Mouse (Mus musculus): ENCODE data around the gene Loxl3.
A peak's percentile ranks its signal among the peaks of the same experiment; 100 is the strongest.

Loxl3 gene

DNA sequence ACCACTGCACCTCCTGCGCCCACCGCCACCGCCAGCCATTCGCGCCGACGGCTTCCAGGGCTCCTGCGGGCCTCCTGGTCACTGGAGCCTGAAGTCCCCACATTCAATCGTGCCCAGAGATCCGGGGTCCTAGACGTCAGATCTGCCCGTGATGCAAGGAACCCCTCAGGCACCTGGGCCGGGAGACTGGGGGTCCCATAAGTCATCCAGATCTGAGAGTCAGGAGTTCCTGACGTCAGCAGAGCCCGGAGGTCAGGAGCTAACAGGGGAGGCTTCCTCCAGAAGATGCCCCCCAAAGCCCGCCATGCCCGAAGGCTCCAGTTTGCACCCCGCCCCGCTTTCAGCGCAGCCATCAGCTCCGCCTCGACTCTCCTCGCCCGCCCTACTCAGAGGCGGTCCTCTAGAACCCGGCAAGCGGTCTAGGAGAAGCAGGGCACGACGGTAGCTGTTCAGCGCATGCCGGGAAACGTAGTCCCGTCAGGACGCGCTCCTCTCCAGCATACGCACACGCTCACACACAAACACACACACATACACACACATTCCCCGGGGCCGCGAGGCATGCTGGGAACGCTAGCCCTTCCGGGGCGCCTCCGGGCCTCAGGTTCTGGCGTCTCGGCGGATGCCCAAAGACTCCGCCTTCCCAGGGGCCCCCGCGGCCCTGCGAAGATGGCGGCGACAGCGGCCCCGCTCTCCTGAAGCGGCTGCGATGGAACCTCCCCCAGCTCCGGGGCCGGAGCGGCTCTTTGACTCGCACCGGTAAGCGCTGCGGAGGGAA, 20.3 kb downstream of the Loxl3 start, which contains the start of gene Aup1:
TSS of gene Aup1 (plus strand) at position 448 of the 778 bp plus-strand sequence.
- DNase-seq (ENCODE audit: low spot score): peak; percentile 98

DNA sequence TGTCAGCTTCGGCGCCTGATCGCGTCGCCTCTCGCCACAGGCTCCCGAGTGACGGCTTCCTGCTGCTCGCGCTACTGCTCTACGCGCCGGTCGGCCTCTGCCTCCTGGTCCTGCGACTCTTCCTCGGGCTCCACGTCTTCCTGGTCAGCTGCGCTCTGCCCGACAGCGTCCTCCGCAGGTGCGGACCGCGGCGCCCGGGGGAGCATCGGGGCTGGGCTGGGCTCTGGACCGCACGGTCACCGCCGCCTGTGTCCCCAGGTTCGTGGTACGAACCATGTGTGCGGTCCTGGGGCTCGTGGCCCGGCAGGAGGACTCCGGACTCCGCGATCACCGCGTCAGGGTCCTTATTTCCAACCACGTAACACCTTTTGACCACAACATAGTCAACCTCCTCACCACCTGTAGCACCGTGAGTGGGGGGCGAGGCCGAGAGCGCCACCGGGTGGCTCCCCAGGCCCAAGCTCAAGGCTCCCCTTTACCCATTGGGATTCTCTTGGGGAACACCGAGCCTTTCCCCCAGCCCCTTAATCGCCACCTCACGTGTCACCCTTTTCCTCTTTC, 21.0 kb downstream of the Loxl3 start, which contains the start of gene Htra2:
TSS of gene Htra2 (minus strand) at position 403 of the 561 bp plus-strand sequence.
- DNase-seq (ENCODE audit: low spot score): peak; percentile 66

DNA sequence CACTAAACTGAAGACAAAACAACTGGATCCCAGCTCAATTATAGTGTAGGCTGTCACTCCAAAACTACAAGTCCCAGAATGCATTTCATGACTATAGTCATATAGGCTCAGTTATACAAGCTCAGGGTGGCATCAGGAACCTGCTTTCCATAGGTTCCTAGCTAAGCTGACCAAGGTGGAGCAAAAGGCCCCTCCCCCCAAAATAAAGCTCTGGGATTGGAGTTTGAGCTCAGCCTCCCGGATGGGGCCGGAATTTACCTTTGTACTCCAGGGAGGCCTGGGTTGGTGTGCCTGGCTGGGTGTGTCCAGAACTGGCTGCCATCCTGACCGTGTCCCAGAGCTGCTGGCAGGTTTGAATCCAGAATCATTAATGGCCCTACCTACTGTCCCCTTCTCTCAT, 23.8 kb downstream of the Loxl3 start, which contains the start of gene Dqx1:
TSS of gene Dqx1 (plus strand) at position 55 of the 400 bp plus-strand sequence.
- no peak for DNase-seq (ENCODE audit: low spot score)

DNA sequence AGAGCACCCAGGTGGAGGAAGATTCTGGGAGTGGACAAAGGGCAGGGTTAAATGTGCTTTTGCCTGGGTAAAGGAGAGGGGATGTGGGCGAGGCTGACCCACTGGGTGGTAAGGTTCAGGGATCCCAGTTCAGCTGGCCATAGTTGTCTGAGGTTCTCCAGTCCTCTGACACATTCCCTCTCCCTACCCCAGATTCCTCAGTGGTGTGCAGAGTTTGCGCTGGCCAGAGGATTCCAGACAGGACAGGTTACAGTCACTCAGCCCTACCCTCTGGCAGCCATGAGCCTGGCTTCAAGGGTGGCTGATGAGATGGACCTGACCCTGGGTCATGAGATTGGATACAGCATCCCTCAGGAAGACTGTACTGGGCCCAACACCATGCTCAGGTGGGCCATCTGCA, 24.8 kb downstream of the Loxl3 start:
- DNase-seq (ENCODE audit: low spot score): no peak

DNA sequence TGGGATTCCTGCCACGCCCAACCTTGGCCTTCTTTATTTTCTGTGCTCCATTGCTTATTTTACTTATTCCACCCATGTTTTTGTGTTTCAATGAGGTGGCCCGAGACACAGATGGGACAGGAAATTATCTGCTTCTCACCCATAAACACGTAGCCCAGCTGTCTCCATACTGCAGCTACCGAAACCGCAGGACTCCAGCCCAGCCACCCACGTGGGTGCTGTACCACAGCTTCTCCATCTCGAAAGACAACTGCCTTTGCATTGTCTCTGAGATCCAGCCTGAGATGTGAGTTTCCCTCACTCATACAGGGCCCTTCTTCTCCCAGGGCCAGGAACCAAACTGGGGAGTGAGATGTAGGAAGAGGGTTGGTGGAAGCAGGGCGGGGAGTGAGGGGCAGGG, 32.0 kb downstream of the Loxl3 start:
- no peak for DNase-seq (ENCODE audit: low spot score)

DNA sequence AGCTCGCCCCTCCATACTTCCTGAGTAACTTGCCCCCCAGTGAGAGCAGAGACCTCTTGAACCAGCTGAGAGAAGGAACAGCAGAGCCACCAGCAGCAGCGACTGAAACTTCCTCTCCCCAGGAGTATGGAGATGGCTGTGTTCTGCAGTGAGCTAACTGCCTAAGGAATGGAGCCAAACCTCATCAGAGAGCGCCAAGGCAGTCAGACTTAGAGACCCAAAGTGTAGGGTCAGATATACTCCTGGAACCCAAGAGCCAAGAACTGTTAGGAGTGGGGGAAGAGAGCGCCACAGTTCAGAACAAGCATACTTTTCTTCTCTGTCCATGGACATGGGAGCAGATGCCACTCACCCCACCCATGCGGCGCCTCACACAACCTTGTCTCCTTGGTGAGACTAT, 32.5 kb downstream of the Loxl3 start:
- no peak for DNase-seq (ENCODE audit: low spot score)

DNA sequence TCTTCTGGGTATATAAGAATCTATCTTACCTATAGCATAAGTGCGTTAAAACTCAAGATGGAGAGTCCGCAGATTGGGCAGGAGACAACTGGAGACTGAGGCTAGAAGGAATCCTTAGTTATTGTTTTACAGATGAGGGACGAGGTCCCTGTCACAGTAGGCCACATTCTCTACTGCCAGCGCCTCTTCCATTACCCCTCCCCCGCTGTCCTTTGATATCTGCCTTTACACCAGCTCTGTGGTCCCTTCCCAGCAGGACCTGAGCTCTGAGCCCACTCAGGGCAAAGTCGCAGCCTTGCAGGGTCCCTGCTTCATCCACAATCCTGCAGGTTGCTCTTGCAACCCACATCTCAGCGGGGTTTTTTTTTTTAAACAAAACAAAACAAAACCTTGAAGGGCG, 34.2 kb downstream of the Loxl3 start:
- no peak for DNase-seq (ENCODE audit: low spot score)

DNA sequence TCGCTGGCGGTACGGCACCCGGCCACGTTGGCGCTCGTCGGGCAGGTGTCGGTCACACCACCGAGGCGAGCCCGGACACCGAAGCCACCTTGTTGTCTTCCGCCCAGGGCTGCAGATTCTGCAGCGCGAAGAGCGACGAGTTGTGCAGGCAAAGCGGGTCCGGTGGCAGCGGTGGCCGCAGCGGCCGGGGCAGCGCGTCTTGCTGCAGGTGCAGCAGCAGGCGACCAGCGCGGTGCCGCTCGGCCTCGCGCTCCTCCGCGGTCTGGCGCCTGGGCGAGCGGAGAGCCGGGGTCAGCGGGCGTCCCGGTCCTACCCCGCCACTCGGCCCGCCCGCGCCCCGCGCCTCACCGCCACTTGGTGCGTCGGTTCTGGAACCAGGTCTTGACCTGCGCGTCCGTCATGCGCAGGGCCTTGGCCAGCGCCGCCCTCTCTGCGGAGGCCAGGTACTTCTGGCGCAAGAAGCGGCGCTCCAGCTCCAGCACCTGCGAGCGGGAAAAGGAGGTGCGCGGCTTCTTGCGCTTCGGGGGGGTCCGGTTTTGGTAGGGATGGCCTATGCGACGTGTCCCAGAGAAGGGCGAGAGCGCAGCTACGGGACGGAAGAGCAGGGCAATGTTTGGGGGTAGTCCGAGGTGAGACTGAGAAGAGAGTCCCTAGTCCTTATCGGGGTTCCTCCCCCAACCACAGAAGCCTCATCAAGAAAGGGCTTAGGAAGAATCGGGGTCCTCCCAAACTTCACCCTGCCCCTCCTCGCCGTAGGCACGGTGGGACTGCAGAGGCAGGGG, 34.9 kb downstream of the Loxl3 start:
- DNase-seq (ENCODE audit: low spot score): no peak

DNA sequence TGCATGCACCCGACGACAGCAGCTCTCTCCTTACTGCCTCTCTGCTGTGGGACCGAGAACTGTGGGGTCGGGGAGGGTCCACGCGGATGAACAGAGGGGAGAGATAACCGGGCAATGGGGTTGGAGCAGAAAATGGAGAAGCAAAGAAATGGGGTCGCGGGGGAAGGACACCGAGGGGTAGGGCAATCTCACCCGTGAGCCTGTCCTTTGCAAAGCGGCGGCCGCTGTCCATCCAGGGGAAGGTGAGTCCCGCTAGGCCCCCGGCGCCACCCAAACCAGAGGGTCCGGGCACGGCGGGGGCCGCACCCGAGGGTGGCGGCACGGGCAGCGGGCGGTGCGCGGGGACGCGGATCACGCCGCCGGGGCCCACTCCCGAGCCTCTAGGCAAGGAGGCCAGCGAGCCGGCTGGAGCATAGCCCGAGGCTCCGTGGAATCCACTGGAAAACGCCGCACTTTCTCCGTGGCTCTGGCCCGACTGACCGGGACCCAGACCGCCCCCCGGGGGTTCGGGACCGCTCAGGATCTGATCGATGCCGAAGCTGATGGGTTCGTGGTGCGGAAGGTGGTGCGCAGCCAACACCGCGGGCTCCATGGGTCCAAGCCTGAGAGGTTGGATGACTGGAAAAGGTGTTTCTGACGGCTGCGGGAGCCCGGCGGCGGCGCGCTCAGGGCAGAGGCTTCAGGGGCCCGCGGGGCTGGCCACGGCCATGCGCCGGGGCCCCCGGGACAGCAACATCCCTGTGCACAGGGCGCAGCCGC, 35.7 kb downstream of the Loxl3 start:
- no peak for DNase-seq (ENCODE audit: low spot score)

DNA sequence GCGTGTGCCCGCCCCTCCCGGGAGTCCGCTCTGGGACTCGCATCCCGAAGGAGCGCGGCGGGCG, 36.1 kb downstream of the Loxl3 start, which contains the start of gene Tlx2:
TSS of gene Tlx2 (minus strand) at position 47 of the 64 bp plus-strand sequence.
- no peak for DNase-seq (ENCODE audit: low spot score)

DNA sequence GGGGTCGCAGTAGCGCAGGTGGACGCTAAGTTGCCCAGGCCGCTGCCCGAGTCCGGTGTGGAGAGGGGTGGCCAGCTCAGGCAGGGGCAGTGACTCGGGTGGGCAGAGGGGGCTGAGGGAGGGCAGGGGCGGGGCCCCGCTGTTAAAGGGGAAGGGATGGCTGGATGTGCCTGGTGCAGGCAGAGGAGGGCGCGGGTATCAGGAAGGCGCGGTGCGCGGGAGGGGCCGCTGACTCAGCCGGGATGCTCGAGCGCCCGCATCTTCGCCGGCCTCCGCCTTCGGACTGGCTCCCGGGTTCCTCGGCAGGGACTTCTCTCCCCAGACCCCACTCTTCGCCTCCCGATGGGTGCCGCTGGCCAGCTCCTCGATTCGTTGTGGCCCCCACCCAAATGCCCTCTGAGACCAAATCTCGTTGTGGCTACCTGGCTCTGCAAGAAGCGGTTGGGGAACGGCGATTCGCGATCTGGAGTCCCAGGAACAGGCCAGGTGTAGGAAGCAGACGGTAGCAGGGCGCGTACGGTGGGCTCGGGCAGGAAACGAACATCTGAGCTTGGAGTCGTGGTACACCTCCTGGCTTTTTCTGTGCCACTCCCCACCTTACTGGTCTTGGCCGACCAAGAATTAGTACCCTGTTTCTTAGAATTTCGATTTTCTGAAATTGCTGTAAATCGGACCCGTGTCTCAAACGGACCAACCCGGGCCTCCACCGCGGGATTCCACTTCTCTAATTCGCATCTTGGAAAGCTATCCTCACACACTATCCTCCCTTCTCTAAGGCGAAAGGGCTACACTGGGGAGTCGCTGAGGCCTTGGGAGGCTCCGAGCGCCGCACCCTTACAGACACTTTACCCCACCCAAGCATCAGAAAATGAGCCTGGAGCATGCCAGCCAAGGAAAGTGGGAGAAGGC, 36.6 kb downstream of the Loxl3 start:
- no peak for DNase-seq (ENCODE audit: low spot score)

DNA sequence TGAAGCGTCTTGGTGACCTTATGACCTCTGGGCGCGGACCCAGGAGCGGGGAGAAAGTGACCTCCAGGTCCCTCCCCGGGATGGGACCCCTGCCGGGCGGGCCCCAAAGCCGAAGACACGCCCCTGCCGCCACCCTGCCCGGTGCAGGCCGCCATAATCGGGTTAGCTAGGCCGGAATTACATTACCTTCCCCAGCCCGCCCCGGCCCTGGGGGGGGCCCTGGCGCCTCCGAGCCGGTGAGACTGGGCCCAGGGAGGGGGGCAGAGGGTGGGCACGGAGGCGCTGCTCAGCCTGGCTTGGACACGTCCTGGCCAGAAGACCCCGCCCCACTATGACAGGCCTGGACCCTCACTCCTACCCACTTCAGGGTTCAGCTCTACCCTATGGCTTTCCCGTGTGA, 37.2 kb downstream of the Loxl3 start:
- peak; percentile 69 for DNase-seq (ENCODE audit: low spot score)

DNA sequence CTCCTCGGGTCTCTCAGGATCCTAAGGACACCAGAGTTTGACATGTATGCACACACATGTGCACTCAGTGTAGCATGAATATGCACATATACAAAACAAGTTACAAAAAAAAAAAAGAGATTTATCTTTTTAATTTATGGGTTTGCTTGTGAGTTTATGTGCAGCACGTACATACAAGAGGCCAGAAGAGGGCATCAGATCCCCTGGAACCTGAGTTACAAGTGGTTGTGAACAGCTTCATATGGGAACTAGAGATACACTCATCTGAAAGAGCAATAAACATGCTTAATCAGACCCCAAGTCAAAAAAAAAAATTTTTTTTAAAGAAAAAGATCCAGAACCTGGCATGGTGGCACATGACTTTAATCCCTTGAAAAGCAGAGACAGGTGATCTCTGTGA, 41.0 kb downstream of the Loxl3 start:
- no peak for DNase-seq (ENCODE audit: low spot score)

DNA sequence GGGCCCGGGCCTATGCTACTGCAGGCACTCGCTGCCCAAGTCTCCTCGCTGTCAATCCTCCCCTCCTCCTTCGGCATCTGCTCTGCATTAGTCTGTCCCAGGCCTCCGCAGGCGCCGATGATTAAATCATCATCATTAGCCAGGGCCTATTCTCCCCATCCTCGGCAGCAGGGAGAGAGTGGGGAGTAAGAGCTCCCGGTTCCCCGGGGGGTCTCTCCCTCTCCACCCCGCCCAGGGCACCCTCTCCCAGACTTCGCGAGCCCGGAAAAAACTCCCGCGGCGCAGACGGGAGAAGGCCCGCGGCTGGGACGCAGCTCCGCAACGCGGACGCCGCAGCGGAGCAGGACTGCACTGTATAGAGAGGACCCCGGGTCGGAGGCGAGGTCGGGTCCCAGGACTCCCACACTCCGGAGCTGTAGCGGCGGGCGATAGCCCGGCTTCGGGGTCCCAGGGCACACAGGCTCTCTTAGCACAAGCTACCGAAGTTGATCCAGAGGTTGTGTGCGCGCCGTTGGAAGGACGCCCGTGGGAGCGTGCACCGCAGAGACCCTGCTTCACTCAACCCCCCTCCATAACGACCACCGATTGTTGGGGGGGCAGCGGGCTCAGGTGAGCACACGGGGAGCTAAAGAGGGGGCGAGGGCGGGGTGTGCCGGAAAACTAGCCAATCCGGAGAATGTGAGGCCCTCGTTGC, 43.8 kb downstream of the Loxl3 start, which contains the start of gene Pcgf1:
TSS of gene Pcgf1 (plus strand) at position 240 of the 694 bp plus-strand sequence.
- peak; percentile 64 for DNase-seq (ENCODE audit: low spot score)

DNA sequence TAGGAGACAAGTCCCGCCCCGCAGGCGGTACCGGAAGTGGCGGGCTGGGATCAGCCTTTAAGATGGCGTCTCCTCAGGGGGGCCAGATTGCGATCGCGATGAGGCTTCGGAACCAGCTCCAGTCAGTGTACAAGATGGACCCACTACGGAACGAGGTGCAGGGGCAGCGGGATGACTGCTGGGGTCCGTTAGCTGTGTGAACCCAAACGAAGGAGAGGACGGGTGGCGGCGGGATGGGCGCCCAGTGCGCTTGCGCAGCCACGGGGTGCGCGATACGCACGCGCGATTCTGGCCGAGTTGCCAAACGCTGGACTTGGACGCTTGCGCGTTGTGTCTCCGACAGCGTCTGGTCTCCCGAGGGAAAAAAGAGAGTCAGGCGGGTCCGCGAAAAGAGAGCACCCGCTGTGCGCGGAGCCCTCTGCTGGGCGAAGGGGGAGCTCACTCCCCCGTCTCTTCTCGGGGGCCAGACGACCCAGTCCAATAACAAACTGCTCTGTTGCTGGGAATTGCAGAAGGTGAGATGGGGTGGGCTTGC, 44.4 kb downstream of the Loxl3 start:
- peak; percentile 100 for DNase-seq (ENCODE audit: low spot score)

DNA sequence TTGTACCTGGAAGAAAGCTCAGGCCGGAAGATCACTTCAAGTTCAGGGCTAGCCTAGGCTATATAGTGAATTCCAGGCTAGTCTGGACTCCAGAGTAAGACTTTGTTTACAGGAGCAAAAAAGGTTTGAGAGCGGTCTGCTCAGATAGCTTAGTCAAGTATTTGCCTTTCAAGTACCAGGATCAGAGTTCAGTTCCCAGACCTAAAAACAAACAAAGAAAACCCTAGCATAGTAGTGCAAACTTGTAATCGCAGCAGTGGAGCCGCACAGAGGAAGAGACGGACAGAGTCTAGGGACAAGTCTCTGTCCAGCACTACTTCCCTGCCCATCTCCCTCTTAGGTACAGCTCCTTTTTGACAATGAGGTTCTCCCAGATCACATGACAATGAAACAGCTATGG, 46.2 kb downstream of the Loxl3 start:
- DNase-seq (ENCODE audit: low spot score): no peak

DNA sequence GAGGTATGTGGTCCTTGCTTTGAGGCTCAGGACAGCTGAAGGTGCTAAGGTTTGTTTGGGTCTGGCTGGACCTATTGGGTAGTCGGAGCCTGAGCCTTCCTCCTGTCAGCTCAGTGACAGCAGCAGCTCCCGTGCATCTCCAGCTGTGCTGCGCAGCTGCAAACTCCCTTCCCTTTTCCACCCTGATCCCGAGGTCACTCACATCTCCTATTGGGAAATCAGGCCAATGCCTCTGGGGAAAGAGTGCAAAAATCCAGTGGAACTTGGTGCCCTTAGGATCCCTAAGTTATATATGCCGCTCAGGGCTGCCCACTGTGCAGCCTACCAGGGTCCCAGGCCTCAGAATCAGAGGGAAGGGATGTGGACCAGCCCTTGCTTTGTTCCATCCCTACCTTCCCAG, 49.5 kb downstream of the Loxl3 start:
- DNase-seq (ENCODE audit: low spot score): no peak

DNA sequence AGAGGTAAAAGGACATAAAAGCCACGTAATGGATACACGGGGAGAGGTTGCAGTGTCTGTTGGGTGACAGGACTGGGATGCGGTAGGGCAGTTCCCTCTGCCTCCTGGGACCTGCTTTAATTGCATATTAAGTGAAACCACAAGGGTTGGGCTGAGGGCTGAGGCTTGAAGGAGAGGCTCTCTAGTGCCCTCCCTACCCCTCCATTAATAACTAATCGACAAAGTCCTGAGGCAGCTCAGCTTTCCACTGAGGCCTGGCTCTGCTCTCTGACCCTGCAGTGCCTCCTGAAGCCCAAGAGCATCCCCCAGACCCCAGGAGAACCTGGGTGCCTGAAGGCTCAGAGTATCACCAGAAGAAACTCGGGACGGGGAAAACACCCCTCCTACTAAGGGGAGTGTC, 50.5 kb downstream of the Loxl3 start:
- DNase-seq (ENCODE audit: low spot score): no peak

DNA sequence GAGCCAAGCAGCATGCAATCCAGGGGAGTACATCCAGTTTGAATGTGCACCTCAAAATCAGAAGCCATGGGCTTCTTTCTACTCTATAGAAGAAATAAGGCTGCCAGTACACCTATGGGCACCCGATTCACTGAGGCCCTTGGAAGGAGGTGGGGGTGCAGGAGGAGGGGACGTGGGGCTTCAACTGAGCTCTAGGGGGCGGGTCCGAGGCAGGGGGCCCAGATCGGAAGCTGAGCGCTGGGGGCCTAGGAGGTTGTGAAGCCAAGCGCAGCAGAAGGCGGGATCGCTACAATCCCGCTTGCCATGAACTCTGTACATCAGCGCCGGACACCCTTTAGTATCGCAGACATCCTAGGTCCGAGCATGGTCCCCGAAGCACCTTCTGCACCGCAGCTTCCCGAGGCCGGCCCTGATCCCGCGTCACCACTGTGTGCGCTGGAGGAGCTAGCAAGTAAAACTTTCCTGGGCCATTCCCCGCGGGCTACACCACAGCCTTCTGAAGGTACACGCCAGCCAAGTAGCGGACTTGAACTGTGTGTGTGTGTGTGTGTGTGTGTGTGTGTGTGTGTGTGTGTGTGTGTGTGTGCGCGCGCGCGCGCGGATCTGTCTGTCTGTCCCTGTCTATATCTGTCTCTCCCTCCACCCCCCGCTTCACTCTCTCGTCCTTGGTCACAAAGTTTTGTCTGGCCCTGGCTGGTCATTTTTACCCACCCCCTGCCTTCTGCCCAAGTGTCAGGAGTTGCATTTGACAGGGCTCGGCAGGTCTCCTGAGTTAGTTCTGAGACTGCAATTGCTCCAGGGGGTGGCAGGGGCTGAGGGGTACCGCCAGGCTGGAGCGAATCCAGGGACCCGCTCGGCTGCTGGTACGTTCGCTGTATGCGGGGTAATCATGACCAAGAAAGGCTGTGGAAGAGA, 52.4 kb downstream of the Loxl3 start, which contains the start of gene Lbx2:
TSS of gene Lbx2 (plus strand) at position 247 of the 915 bp plus-strand sequence.
- peak; percentile 57 for DNase-seq (ENCODE audit: low spot score)
